Mouse (Mus musculus) CH12.LX (cell line): ENCODE data around the gene Oxa1l.

Source experiments
- BHLHE40 ChIP-seq: IDR thresholded peaks from 2 replicates; pipeline ENCODE4 v1.6.1; 2011; ENCODE audit warnings: mild to moderate bottlenecking, low read depth, low read length, improper control_type of control experiment
- CHD1 ChIP-seq: IDR thresholded peaks from 2 replicates; pipeline ENCODE4 v1.6.1; 2012; ENCODE audit warnings: low read depth, low read length, improper control_type of control experiment, inconsistent platforms
- CTCF ChIP-seq, 2 experiments: IDR thresholded peaks in 1 of 2; conservative IDR thresholded peaks in 1 of 2; 2 replicates each; pipeline ENCODE4 v1.5.1; 2011 to 2012; ENCODE audit warnings: low read depth in 2 of 2, low read length in 2 of 2, improper control_type of control experiment in 1 of 2, inconsistent platforms in 1 of 2, mild to moderate bottlenecking in 1 of 2, moderate library complexity in 1 of 2
- EP300 ChIP-seq: IDR thresholded peaks from 2 replicates; pipeline ENCODE4 v1.6.1; 2011; ENCODE audit warnings: low read length, improper control_type of control experiment
- ETS1 ChIP-seq: conservative IDR thresholded peaks from 2 replicates; pipeline ENCODE4 v1.6.1; 2012; ENCODE audit warnings: low read depth, mild to moderate bottlenecking, inconsistent platforms, low read length, improper control_type of control experiment, moderate library complexity
- GABPA ChIP-seq: IDR thresholded peaks from 2 replicates; pipeline ENCODE4 v1.6.1; 2012; ENCODE audit warnings: low read depth, low read length, improper control_type of control experiment, inconsistent platforms; ENCODE audit not compliant: insufficient replicate concordance
- JUND ChIP-seq: conservative IDR thresholded peaks from 2 replicates; pipeline ENCODE4 v1.6.1; 2011; ENCODE audit warnings: low read depth, low read length, improper control_type of control experiment
- KAT2A ChIP-seq: IDR thresholded peaks from 2 replicates; pipeline ENCODE4 v1.6.1; 2012; ENCODE audit warnings: low read length, improper control_type of control experiment, inconsistent platforms; ENCODE audit not compliant: insufficient replicate concordance
- MAFK ChIP-seq: IDR thresholded peaks from 2 replicates; pipeline ENCODE4 v1.6.1; 2011; ENCODE audit warnings: low read length, improper control_type of control experiment; ENCODE audit not compliant: insufficient replicate concordance
- NRF1 ChIP-seq: IDR thresholded peaks from 2 replicates; pipeline ENCODE4 v1.6.1; 2014; ENCODE audit warnings: low read depth, mild to moderate bottlenecking, inconsistent platforms, low read length, improper control_type of control experiment, moderate library complexity
- POLR2A ChIP-seq: IDR thresholded peaks from 2 replicates; pipeline ENCODE4 v1.6.1; 2011; ENCODE audit warnings: low read depth, mild to moderate bottlenecking, improper control_type of control experiment, low read length

DNA sequence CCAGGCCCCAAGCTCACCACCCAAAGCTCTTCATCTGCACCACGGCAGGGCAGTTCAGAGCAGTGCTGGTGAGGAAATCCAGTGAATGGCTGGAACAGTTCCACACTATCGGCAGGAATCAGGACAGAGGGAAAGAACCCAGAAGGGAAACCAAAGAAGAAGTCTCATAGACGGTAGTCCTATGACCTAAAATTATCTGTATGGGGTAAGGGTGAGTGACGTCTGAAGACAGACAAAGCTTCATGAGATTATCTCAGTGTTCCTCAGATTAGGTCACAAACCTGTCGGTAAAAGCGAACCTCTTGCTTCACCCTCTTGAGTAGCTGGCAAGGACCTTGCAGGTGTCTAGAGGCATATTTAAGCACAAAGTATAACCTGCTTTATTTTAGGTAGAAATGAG is 16.5 kb downstream of the Oxa1l start:
- TF ChIP-seq MAFK (no peak), POLR2A (no peak), CTCF (conservative IDR thresholded peaks at IDR 0.05 in 1 of 2, IDR thresholded peaks at IDR 0.05 in 1 of 2; ENCODE audit: low read depth in 2 of 2, low read length in 2 of 2) (no peak), CHD1 (no peak), KAT2A (no peak), EP300 (no peak), ETS1 (no peak), BHLHE40 (no peak), NRF1 (no peak), JUND (no peak), GABPA (no peak)
